Mouse (Mus musculus) ES-E14 (cell line): ENCODE results near the gene Khdc3. TPM values are rescaled to one million over a fixed set of nuclear protein-coding genes. Genes with fewer than 3 reads are reported as not detected.

Experiments used
- DNase-seq: peaks from one replicate; pipeline ENCODE4 v3.0.0-alpha.2; 2013; ENCODE audit warnings: low read depth, low spot score
- H3K27ac ChIP-seq: 2 replicates; pipeline ENCODE4 v1.5.1; 2012; ENCODE audit warnings: low read depth, mild to moderate bottlenecking, low read length, moderate library complexity, mixed read lengths; ENCODE audit not compliant: poor library complexity, insufficient read depth, severe bottlenecking
- H3K36me3 ChIP-seq: 2 replicates; pipeline ENCODE4 v1.6.1; 2012; ENCODE audit warnings: mild to moderate bottlenecking, low read length, moderate library complexity, mixed read lengths; ENCODE audit not compliant: control insufficient read depth, poor library complexity, insufficient read depth, severe bottlenecking
- H3K4me1 ChIP-seq, 2 experiments: fragments of 150-350 bp in 1 of 2; sonication (generic) in 1 of 2; 2 replicates each; pipeline ENCODE4 v1.6.1; 2012; ENCODE audit warnings: low read length in 2 of 2, mild to moderate bottlenecking in 1 of 2, mixed read lengths in 1 of 2; ENCODE audit not compliant: control insufficient read depth in 2 of 2, insufficient read depth in 2 of 2, poor library complexity in 1 of 2
- H3K4me3 ChIP-seq, 2 experiments: fragments of 150-350 bp in 1 of 2; sonication (generic) in 1 of 2; 2 replicates each; pipeline ENCODE4 v1.5.1; 2012; ENCODE audit warnings: low read length in 2 of 2, low read depth in 1 of 2, mild to moderate bottlenecking in 1 of 2, mixed read lengths in 1 of 2; ENCODE audit not compliant: insufficient read depth in 1 of 2, poor library complexity in 1 of 2, severe bottlenecking in 1 of 2
- H3K9ac ChIP-seq: 2 replicates; pipeline ENCODE4 v1.6.1; 2012; ENCODE audit warnings: low read depth, mild to moderate bottlenecking, low read length, mixed read lengths; ENCODE audit not compliant: poor library complexity, insufficient read depth, severe bottlenecking
- H3K9me3 ChIP-seq: fragments of 150-350 bp; sonication (generic); 2 replicates; pipeline ENCODE4 v1.6.1; 2012; ENCODE audit warnings: low read depth, mild to moderate bottlenecking, low read length; ENCODE audit not compliant: control insufficient read depth, insufficient read depth
- CHD2 ChIP-seq: IDR thresholded peaks from 2 replicates; pipeline ENCODE4 v1.6.1; 2014; ENCODE audit warnings: mild to moderate bottlenecking, low read depth, low read length, inconsistent platforms
- HCFC1 ChIP-seq: IDR thresholded peaks from 2 replicates; pipeline ENCODE4 v1.6.1; 2012; ENCODE audit warnings: low read length, inconsistent platforms, borderline replicate concordance; ENCODE audit not compliant: insufficient read depth
- MAFK ChIP-seq: IDR thresholded peaks from 2 replicates; pipeline ENCODE4 v1.6.1; 2014; ENCODE audit warnings: mild to moderate bottlenecking, low read depth, low read length, inconsistent platforms; ENCODE audit not compliant: insufficient read depth
- ZC3H11A ChIP-seq: IDR thresholded peaks from 2 replicates; pipeline ENCODE4 v1.6.1; 2012; ENCODE audit warnings: low read depth, mild to moderate bottlenecking, inconsistent platforms, low read length, borderline replicate concordance
- ZNF384 ChIP-seq: IDR thresholded peaks from 2 replicates; pipeline ENCODE4 v1.6.1; 2012; ENCODE audit warnings: low read depth, low read length, inconsistent platforms
- in situ Hi-C, 2 experiments: fragments of 600-800 bp; cut with MboI; formaldehyde crosslinking; loops; one replicate each; pipeline ENCODE4 v1.15.1; 2025; ENCODE audit warnings: low sequenced_read_pairs in 2 of 2, inconsistent platforms in 1 of 2; ENCODE audit not compliant: unreplicated experiment in 2 of 2
- total RNA-seq: library from RNA; depleted of rRNA; stranded (reverse); fragments of 300-350 nt; gene quantifications from 2 replicates; pipeline ENCODE4 v1.2.3, GENCODE M21; 2012; rRNA removed

Khdc3 gene
- total RNA-seq, 1 experiment, result 19.9 TPM

- no peaks in the 10 kb centered on the region for H3K4me1 ChIP-seq
- in situ Hi-C loops, result no loop called here
- no peak overlapping the region for H3K27ac ChIP-seq
- H3K36me3 ChIP-seq, result no peaks in the 10 kb centered on the region
- H3K4me3 ChIP-seq, result no peak overlapping the region
- DNase-seq, result no peak
- H3K9me3 ChIP-seq, result no peaks in the 10 kb centered on the region
- H3K9ac ChIP-seq, result no peak overlapping the region
- TF ChIP-seq CHD2 (no peak), ZNF384 (no peak), HCFC1 (no peak), MAFK (no peak), ZC3H11A (no peak)
Observed at GRCm38 (mm10) chr9:73137341-73137886, 35.8 kb downstream of the Khdc3 start.

Other genes with a start within 250 kb of the Khdc3 start
- 0.42 and 0.58 TPM in 2 replicates for gene Pygo1, start 176.2 kb upstream of the Khdc3 start, total RNA-seq
- gene Dyx1c1, start 143.1 kb upstream of the Khdc3 start, total RNA-seq, result 1.2 and 1.4 TPM in 2 replicates
- 0.04 TPM in 1 of 2 replicates, not detected in the other for gene Gm44503, start 143.0 kb upstream of the Khdc3 start, total RNA-seq
- gene Ccpg1os, start 116.5 kb upstream of the Khdc3 start, total RNA-seq, result 5.1 and 7.1 TPM in 2 replicates
- gene Ccpg1, start 116.4 kb upstream of the Khdc3 start, total RNA-seq, result 31.3 and 45.2 TPM in 2 replicates
- gene Pigb, start 61.5 kb upstream of the Khdc3 start, total RNA-seq, result 14.9 and 18.0 TPM in 2 replicates
- gene Rab27a, start 57.0 kb upstream of the Khdc3 start, total RNA-seq, result 4.6 and 7.5 TPM in 2 replicates
- gene Gm20509, start 634 bp downstream of the Khdc3 start, total RNA-seq, result not detected in 2 replicates
- 115 and 147 TPM in 2 replicates for gene Rsl24d1, start 11.6 kb downstream of the Khdc3 start, total RNA-seq